ENCODE assay signal across 8 mouse cellular contexts in genomic region chr11:69120221-69121000, GRCm38 (mm10). TPM values are rescaled to one million over a fixed set of nuclear protein-coding genes. Genes with fewer than 3 reads are reported as not detected.
DNase-seq lines count a peak whose midpoint lies in the region; ATAC-seq and TF ChIP-seq lines count a peak whose summit lies in the region.

Gene Hes7 (plus strand): TSS chr11:69120404.

- H3K4me1 ChIP-seq in kidney, embryonic 16.5 days (ENCODE audit: insufficient read depth, low read length): peaks cover 25% of the 10 kb centered on the region
- peaks cover 21% of the 10 kb centered on the region for H3K4me1 ChIP-seq in heart, embryonic 11.5 days (ENCODE audit: control insufficient read depth, insufficient read depth, low read length)

- TF ChIP-seq CTCF in brain, embryonic 14.5 days (IDR thresholded peaks at IDR 0.05; ENCODE audit: borderline replicate concordance, extremely low read depth, insufficient read depth, insufficient read length): no peak

- no peak for DNase-seq in kidney, adult 18-20 months
- DNase-seq in brain, embryonic 14.5 days (ENCODE audit: low read depth): peak; percentile 30
- DNase-seq in liver: peak; percentile 28
- peak; percentile 69 for DNase-seq in retina, postnatal 1 day
- no peak for DNase-seq in urinary bladder, postnatal 10 days (ENCODE audit: low spot score)

- no peaks in the 10 kb centered on the region for H3K36me3 ChIP-seq in kidney, embryonic 16.5 days (ENCODE audit: insufficient read depth, low read length)
- no peaks in the 10 kb centered on the region for H3K36me3 ChIP-seq in heart, embryonic 11.5 days (ENCODE audit: control insufficient read depth, insufficient read depth, low read length)

- H3K4me3 ChIP-seq in kidney, embryonic 16.5 days (ENCODE audit: low read length): peak within 1 kb of the TSS; percentile 58
- H3K4me3 ChIP-seq in heart, embryonic 11.5 days (ENCODE audit: low read depth, low read length): peak within 1 kb of the TSS; percentile 78

- H3K27ac ChIP-seq in kidney, embryonic 16.5 days (ENCODE audit: low read length): no peak within 1 kb of the TSS
- H3K27ac ChIP-seq in heart, embryonic 11.5 days (ENCODE audit: low read depth, low read length): no peak within 1 kb of the TSS

- no peak for TF ChIP-seq POLR2A in brain, embryonic 14.5 days (IDR thresholded peaks at IDR 0.05; ENCODE audit: borderline replicate concordance, extremely low read depth, insufficient read depth, insufficient read length, poor library complexity, severe bottlenecking)

- H3K9ac ChIP-seq in kidney, embryonic 16.5 days (replicated peaks; ENCODE audit: low read length): peak within 1 kb of the TSS; percentile 71
- H3K9ac ChIP-seq in heart, embryonic 11.5 days (ENCODE audit: low read depth, low read length): peak within 1 kb of the TSS; percentile 74

- WGBS in kidney, embryonic 16.5 days: 2% methylated on average over 27 of the region's 27 CpGs
- WGBS in heart, embryonic 11.5 days (ENCODE audit: insufficient replicate concordance): 2% methylated on average over 27 of the region's 27 CpGs

- no peaks in the 10 kb centered on the region for H3K9me3 ChIP-seq in kidney, embryonic 16.5 days (ENCODE audit: low read length)
- H3K9me3 ChIP-seq in heart, embryonic 11.5 days (replicated peaks; ENCODE audit: control insufficient read depth, low read length): no peaks in the 10 kb centered on the region

- no peak for ATAC-seq in kidney, embryonic 16.5 days (ENCODE audit: low FRiP score, low TSS enrichment)
- no peak for ATAC-seq in heart, embryonic 11.5 days (replicated peaks; ENCODE audit: insufficient number of reproducible peaks, low FRiP score, low TSS enrichment)
- no peak for ATAC-seq in frontal cortex, adult (ENCODE audit: low TSS enrichment)

- no peaks in the 10 kb centered on the region for H3K27me3 ChIP-seq in kidney, embryonic 16.5 days (ENCODE audit: insufficient read depth, low read length)
- H3K27me3 ChIP-seq in heart, embryonic 11.5 days (ENCODE audit: control insufficient read depth, insufficient read depth, low read length): no peaks in the 10 kb centered on the region

- H3K4me2 ChIP-seq in kidney, embryonic 16.5 days (replicated peaks; ENCODE audit: low read depth, low read length): peak within 1 kb of the TSS; percentile 88
- peak within 1 kb of the TSS; percentile 82 for H3K4me2 ChIP-seq in heart, embryonic 11.5 days

RNA-seq across cellular contexts. Expression of gene Hes7, which starts in this region (rescaled TPM):
- 0.39 and 0.51 TPM in 2 replicates for polyA plus RNA-seq in kidney, embryonic 16.5 days (2015; fragmentation: Nextera tagmentation; extraction: Ambion mirVana)
- 0.42 and 0.45 TPM in 2 replicates for polyA plus RNA-seq in brain, embryonic 14.5 days (2012; rRNA removed)
- 0.35 and 0.64 TPM in 2 replicates for polyA plus RNA-seq in heart, embryonic 11.5 days (2014; fragmentation: Nextera tagmentation; extraction: Ambion mirVana)

Comparison
In these comparisons a context has a peak if more than half of its experiments do, and no peak if none do; other contexts are left out.
1. Peak in DNase-seq in brain, embryonic 14.5 days; RNA of the gene not detected or under 1 TPM.
2. DNase-seq: peak in liver (single experiment) and retina, postnatal 1 day (single experiment); none in kidney, adult 18-20 months (single experiment) and urinary bladder, postnatal 10 days (single experiment).